Mouse (Mus musculus) ES-E14 (cell line): ENCODE data around the gene Arhgap24.

Experiments
- HCFC1 ChIP-seq: IDR thresholded peaks from 2 replicates; pipeline ENCODE4 v1.6.1; 2012; ENCODE audit warnings: low read length, inconsistent platforms, borderline replicate concordance; ENCODE audit not compliant: insufficient read depth
- MAFK ChIP-seq: IDR thresholded peaks from 2 replicates; pipeline ENCODE4 v1.6.1; 2014; ENCODE audit warnings: mild to moderate bottlenecking, low read depth, low read length, inconsistent platforms; ENCODE audit not compliant: insufficient read depth
- ZC3H11A ChIP-seq: IDR thresholded peaks from 2 replicates; pipeline ENCODE4 v1.6.1; 2012; ENCODE audit warnings: low read depth, mild to moderate bottlenecking, inconsistent platforms, low read length, borderline replicate concordance
- ZNF384 ChIP-seq: IDR thresholded peaks from 2 replicates; pipeline ENCODE4 v1.6.1; 2012; ENCODE audit warnings: low read depth, low read length, inconsistent platforms

DNA sequence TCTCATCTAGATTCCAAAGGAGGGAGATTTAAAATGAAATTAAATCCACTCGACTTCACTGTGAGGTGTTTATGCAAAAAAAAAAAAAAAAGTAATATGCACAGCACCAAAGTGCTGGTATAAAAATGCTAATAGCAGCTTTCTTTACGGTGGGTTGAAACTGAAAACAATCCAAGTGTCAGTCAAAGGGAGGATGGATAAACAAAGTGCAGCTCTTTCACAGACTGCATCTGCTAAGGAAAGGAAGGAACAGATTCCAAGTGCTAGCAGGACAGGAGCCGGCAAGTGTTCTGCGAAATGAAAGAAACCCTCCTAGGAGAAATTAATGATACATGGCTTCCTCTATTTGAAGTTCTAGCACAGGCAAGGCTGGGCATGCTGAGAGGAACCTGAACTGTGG, 47.0 kb upstream of the Arhgap24 start:
- TF ChIP-seq ZNF384 (no peak), ZC3H11A (no peak), MAFK (no peak), HCFC1 (no peak)
